8 mouse cellular contexts compared by ENCODE assay signal in the genomic region with DNA sequence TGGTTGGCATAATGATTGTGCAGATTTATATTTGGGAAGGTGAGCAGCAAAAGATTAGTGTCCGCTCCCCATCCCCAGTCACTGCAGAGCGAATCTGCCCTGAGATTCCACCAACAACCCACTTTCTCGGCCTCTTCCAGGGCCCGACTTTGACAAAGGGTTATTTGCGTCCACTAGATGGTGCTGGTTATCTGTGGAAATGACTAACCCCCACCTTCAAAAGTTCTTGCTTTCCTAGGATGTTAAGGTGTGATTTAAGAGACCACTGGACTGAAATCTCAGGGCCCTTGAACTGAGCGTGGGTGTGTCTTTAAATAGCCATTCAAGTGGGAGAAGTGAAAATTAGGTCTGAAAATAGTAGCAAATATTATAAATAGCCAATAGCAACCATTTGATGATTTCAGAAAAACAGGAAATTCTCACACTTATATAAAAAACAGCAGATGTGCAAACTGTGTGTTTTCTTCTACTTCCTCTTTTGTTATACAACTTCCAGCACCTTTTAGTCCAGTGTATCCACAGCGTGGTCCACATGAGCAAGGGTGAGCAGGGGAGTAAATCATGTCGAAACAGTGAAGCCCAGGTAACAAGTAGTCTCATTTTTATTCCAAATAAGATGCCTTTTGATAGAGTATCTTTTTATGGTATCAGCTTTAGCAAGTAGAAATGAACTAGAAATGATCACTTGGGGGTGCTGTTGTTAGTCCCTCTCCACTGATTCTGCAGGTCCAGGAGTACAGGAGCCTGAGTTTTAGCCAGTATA. TPM values are rescaled to one million over a fixed set of nuclear protein-coding genes. Genes with fewer than 3 reads are reported as not detected.
DNase-seq lines count a peak whose midpoint lies in the region; ATAC-seq and TF ChIP-seq lines count a peak whose summit lies in the region.

No protein-coding gene starts in this region.

- no peak for TF ChIP-seq POLR2A in limb, embryonic 14.5 days (IDR thresholded peaks at IDR 0.05; ENCODE audit: borderline replicate concordance, extremely low read depth, insufficient read depth, insufficient read length)
- no peak for TF ChIP-seq POLR2A in olfactory bulb, adult 2 months (IDR thresholded peaks at IDR 0.05; ENCODE audit: insufficient read depth, low read depth, low read length)

- H3K9ac ChIP-seq in forebrain, embryonic 14.5 days (ENCODE audit: low read length), result no peak overlapping the region
- H3K9ac ChIP-seq in limb, embryonic 14.5 days (ENCODE audit: low read depth, low read length, severe bottlenecking), result no peak overlapping the region

- H3K27me3 ChIP-seq in forebrain, embryonic 14.5 days (replicated peaks; ENCODE audit: control insufficient read depth, insufficient read depth, low read length), result no peaks in the 10 kb centered on the region
- H3K27me3 ChIP-seq in limb, embryonic 14.5 days (ENCODE audit: control insufficient read depth, insufficient read depth, low read length), result no peaks in the 10 kb centered on the region

- WGBS in forebrain, embryonic 14.5 days, result 20% methylated on average over 8 of the region's 8 CpGs
- 20% methylated on average over 8 of the region's 8 CpGs for WGBS in limb, embryonic 14.5 days
- 21% methylated on average over 8 of the region's 8 CpGs for WGBS in olfactory bulb, adult 2 months

- peak overlapping the region; percentile 40 for H3K27ac ChIP-seq in forebrain, embryonic 14.5 days (ENCODE audit: low read depth, low read length)
- H3K27ac ChIP-seq in limb, embryonic 14.5 days (replicated peaks; ENCODE audit: low read depth, low read length), result no peak overlapping the region
- H3K27ac ChIP-seq in olfactory bulb, adult 2 months (ENCODE audit: insufficient read depth, low read depth, low read length), result no peak overlapping the region

- H3K4me1 ChIP-seq in forebrain, embryonic 14.5 days (ENCODE audit: control insufficient read depth, insufficient read depth, low read length), result no peaks in the 10 kb centered on the region
- H3K4me1 ChIP-seq in limb, embryonic 14.5 days (ENCODE audit: control insufficient read depth, insufficient read depth, low read length), result no peaks in the 10 kb centered on the region
- no peaks in the 10 kb centered on the region for H3K4me1 ChIP-seq in olfactory bulb, adult 2 months (ENCODE audit: control insufficient read depth, insufficient read depth, low read length)

- peak; percentile 29 for DNase-seq in urinary bladder, postnatal 25 days (ENCODE audit: low spot score)
- DNase-seq in urinary bladder, postnatal 10 days (ENCODE audit: low spot score), result no peak
- peak; percentile 8 for DNase-seq in c-Kit-positive CD71-positive TER-119-positive erythroid progenitor cells, embryonic 14.5 days (ENCODE audit: low spot score)
- peak; percentile 87 for DNase-seq in forebrain, embryonic 14.5 days (ENCODE audit: low spot score)
- DNase-seq in kidney, adult 8-10 months, result peak; percentile 24 to 55
- peak; percentile 63 for DNase-seq in limb, embryonic 14.5 days (ENCODE audit: low spot score)

- H3K4me3 ChIP-seq in forebrain, embryonic 14.5 days (ENCODE audit: low read depth, low read length), result no peak overlapping the region
- H3K4me3 ChIP-seq in limb, embryonic 14.5 days (replicated peaks; ENCODE audit: low read length), result no peak overlapping the region
- no peak overlapping the region for H3K4me3 ChIP-seq in olfactory bulb, adult 2 months (ENCODE audit: insufficient read depth, low read depth, low read length)

- H3K36me3 ChIP-seq in forebrain, embryonic 14.5 days (ENCODE audit: control insufficient read depth, insufficient read depth, low read length), result no peaks in the 10 kb centered on the region
- H3K36me3 ChIP-seq in limb, embryonic 14.5 days (ENCODE audit: control insufficient read depth, insufficient read depth, low read length), result no peaks in the 10 kb centered on the region

- no peaks in the 10 kb centered on the region for H3K9me3 ChIP-seq in forebrain, embryonic 14.5 days (replicated peaks; ENCODE audit: control insufficient read depth, low read length)
- no peaks in the 10 kb centered on the region for H3K9me3 ChIP-seq in limb, embryonic 14.5 days (ENCODE audit: control insufficient read depth, low read length)

- no peak overlapping the region for H3K4me2 ChIP-seq in forebrain, embryonic 14.5 days (ENCODE audit: low read length)
- no peak overlapping the region for H3K4me2 ChIP-seq in limb, embryonic 14.5 days (replicated peaks; ENCODE audit: low read depth, low read length, severe bottlenecking)

- TF ChIP-seq CTCF in olfactory bulb, adult 2 months (IDR thresholded peaks at IDR 0.05; ENCODE audit: insufficient read depth, low read depth, low read length), result 0 out of 2 replicates have a peak, but pooled peaks have one; percentile 26

- ATAC-seq in forebrain, embryonic 14.5 days, result peak; percentile 74
- ATAC-seq in limb, embryonic 14.5 days (ENCODE audit: low FRiP score, low read depth), result 0 out of 2 replicates have a peak, but pooled peaks have one; percentile 53
- ATAC-seq in activated CD4-positive, CD25-positive, alpha-beta regulatory T cell, adult 4 months, result no peak

RNA-seq across cellular contexts. Expression of a gene that starts 6.6 kb away (rescaled TPM):
- polyA plus RNA-seq in forebrain, embryonic 14.5 days (2014; fragmentation: Nextera tagmentation; extraction: Ambion mirVana), result 4.2 and 4.3 TPM in 2 replicates
- 0.32 and 0.40 TPM in 2 replicates for polyA plus RNA-seq in limb, embryonic 14.5 days (2012; rRNA removed)
- 0.32 and 0.54 TPM in 2 replicates for polyA plus RNA-seq in limb, embryonic 14.5 days (2014; fragmentation: Nextera tagmentation; extraction: Ambion mirVana)
- polyA plus RNA-seq in olfactory bulb, adult 2 months (2012; ENCODE audit: insufficient read depth, insufficient read length, low replicate concordance, missing spikeins), result not detected in 2 replicates
- not detected for polyA plus RNA-seq in activated CD4-positive, CD25-positive, alpha-beta regulatory T cell, adult 4 months (2017; shearing (Covaris generic))
